Mouse (Mus musculus): ENCODE measurements at regions not wholly inside any gene's neighbourhood (a gene's known extent, or its start where the extent isn't known, plus 50 kb on each side); places are given as distances from the start of the nearest gene placed in this dataset.

- Histone ChIP-seq H3K79me2 (ENCODE audit: control insufficient read depth, insufficient read depth, low read length, poor library complexity) (no peaks in the 10 kb centered on the region), H3K27ac (ENCODE audit: control insufficient read depth, low read depth, low read length) (no peak overlapping the region), H3K9ac (ENCODE audit: control insufficient read depth, low read depth, low read length, poor library complexity, severe bottlenecking) (no peak overlapping the region), H3K27me3 (ENCODE audit: control insufficient read depth in 1 of 2, insufficient read depth in 2 of 2, low read length in 2 of 2) (no peaks in the 10 kb centered on the region), H3K4me3 (ENCODE audit: control insufficient read depth in 1 of 2, insufficient read depth in 1 of 2, low read depth in 2 of 2, low read length in 2 of 2) (no peak overlapping the region), H3K4me1 (ENCODE audit: control insufficient read depth in 1 of 2, insufficient read depth in 2 of 2, low read length in 2 of 2) (no peaks in the 10 kb centered on the region), H3K9me3 (replicated peaks; ENCODE audit: insufficient read depth, low read length) (no peaks in the 10 kb centered on the region), H3K36me3 (ENCODE audit: control insufficient read depth in 1 of 2, insufficient read depth in 2 of 2, low read length in 2 of 2) (no peaks in the 10 kb centered on the region)
- no peak for DNase-seq (ENCODE audit: low read depth, low spot score)
- TF ChIP-seq MXI1 (IDR thresholded peaks at IDR 0.05; ENCODE audit: low read depth, low read length): no peak
- TF ChIP-seq GABPA (IDR thresholded peaks at IDR 0.05; ENCODE audit: low read depth, low read length): no peak
- no peak for TF ChIP-seq UBTF (IDR thresholded peaks at IDR 0.05; ENCODE audit: borderline replicate concordance, insufficient read depth, low read depth, low read length)
- no peak for TF ChIP-seq MYC (IDR thresholded peaks at IDR 0.05; ENCODE audit: low read depth, low read length)
- TF ChIP-seq ELF1 (IDR thresholded peaks at IDR 0.05; ENCODE audit: low read depth, low read length): no peak
- no peak for TF ChIP-seq TBP (IDR thresholded peaks at IDR 0.05; ENCODE audit: low read depth, low read length)
- TF ChIP-seq E2F4 (IDR thresholded peaks at IDR 0.05; ENCODE audit: borderline replicate concordance, low read depth, low read length): no peak
- no peak for TF ChIP-seq SIN3A (IDR thresholded peaks at IDR 0.05; ENCODE audit: low read length)
- TF ChIP-seq USF1 (IDR thresholded peaks at IDR 0.05; ENCODE audit: low read depth, low read length): no peak
- no peak for TF ChIP-seq USF2 (IDR thresholded peaks at IDR 0.05; ENCODE audit: borderline replicate concordance in 1 of 2, insufficient read depth in 1 of 2, low read depth in 1 of 2, low read length in 2 of 2)
- no peak for TF ChIP-seq EP300 (IDR thresholded peaks at IDR 0.05; ENCODE audit: low read depth in 1 of 2, low read length in 2 of 2)
- TF ChIP-seq ZNF384 (IDR thresholded peaks at IDR 0.05; ENCODE audit: low read depth, low read length): no peak
- TF ChIP-seq ZKSCAN1 (IDR thresholded peaks at IDR 0.05; ENCODE audit: low read depth, low read length): no peak
- TF ChIP-seq ZMIZ1 (IDR thresholded peaks at IDR 0.05; ENCODE audit: low read depth, low read length): no peak
- no peak for TF ChIP-seq NRF1 (IDR thresholded peaks at IDR 0.05; ENCODE audit: insufficient read depth, low read depth, low read length, poor library complexity, severe bottlenecking)
- TF ChIP-seq POLR2AphosphoS2 (IDR thresholded peaks at IDR 0.05; ENCODE audit: low read length): no peak
- no peak for TF ChIP-seq BHLHE40 (IDR thresholded peaks at IDR 0.05; ENCODE audit: borderline replicate concordance, low read depth, low read length)
- no peak for TF ChIP-seq KAT2A (conservative IDR thresholded peaks at IDR 0.05; ENCODE audit: low read depth, low read length)
Measured at GRCm38 (mm10) chr2:159019921-159020534, 225.4 kb downstream of the Dhx35 start.

- Histone ChIP-seq H3K4me3 (ENCODE audit: control insufficient read depth in 1 of 2, insufficient read depth in 1 of 2, low read depth in 2 of 2, low read length in 2 of 2) (no peak overlapping the region), H3K4me1 (ENCODE audit: control insufficient read depth in 1 of 2, insufficient read depth in 2 of 2, low read length in 2 of 2) (no peaks in the 10 kb centered on the region), H3K27me3 (ENCODE audit: control insufficient read depth in 1 of 2, insufficient read depth in 2 of 2, low read length in 2 of 2) (no peaks in the 10 kb centered on the region), H3K79me2 (ENCODE audit: control insufficient read depth, insufficient read depth, low read length, poor library complexity) (no peaks in the 10 kb centered on the region), H3K9me3 (replicated peaks; ENCODE audit: insufficient read depth, low read length) (no peaks in the 10 kb centered on the region), H3K27ac (ENCODE audit: control insufficient read depth, low read depth, low read length) (no peak overlapping the region), H3K9ac (ENCODE audit: control insufficient read depth, low read depth, low read length, poor library complexity, severe bottlenecking) (no peak overlapping the region), H3K36me3 (ENCODE audit: control insufficient read depth in 1 of 2, insufficient read depth in 2 of 2, low read length in 2 of 2) (no peaks in the 10 kb centered on the region)
- TF ChIP-seq ETS1 (IDR thresholded peaks at IDR 0.05; ENCODE audit: low read depth, low read length): no peak
- no peak for TF ChIP-seq MAFK (IDR thresholded peaks at IDR 0.05; ENCODE audit: borderline replicate concordance, low read depth, low read length)
- TF ChIP-seq ZMIZ1 (IDR thresholded peaks at IDR 0.05; ENCODE audit: low read depth, low read length): no peak
- no peak for TF ChIP-seq MAX (IDR thresholded peaks at IDR 0.05; ENCODE audit: low read length)
- TF ChIP-seq MEF2A (IDR thresholded peaks at IDR 0.05; ENCODE audit: extremely low read depth, insufficient replicate concordance, low read depth, low read length, poor library complexity, severe bottlenecking): no peak
- TF ChIP-seq ZC3H11A (IDR thresholded peaks at IDR 0.05; ENCODE audit: low read depth, low read length): no peak
- no peak for TF ChIP-seq USF2 (IDR thresholded peaks at IDR 0.05; ENCODE audit: borderline replicate concordance in 1 of 2, insufficient read depth in 1 of 2, low read depth in 1 of 2, low read length in 2 of 2)
- no peak for DNase-seq (ENCODE audit: low read depth, low spot score)
Measured at GRCm38 (mm10) chr2:159032147-159032546, 237.5 kb downstream of the Dhx35 start.
